Mouse (Mus musculus): ENCODE data around the gene Dlg2. TPM values are rescaled to one million over a fixed set of nuclear protein-coding genes. Genes with fewer than 3 reads are reported as not detected.

Dlg2 gene
- total RNA-seq, 2 experiments from 2014 or later = 319 to 325 TPM

DNA sequence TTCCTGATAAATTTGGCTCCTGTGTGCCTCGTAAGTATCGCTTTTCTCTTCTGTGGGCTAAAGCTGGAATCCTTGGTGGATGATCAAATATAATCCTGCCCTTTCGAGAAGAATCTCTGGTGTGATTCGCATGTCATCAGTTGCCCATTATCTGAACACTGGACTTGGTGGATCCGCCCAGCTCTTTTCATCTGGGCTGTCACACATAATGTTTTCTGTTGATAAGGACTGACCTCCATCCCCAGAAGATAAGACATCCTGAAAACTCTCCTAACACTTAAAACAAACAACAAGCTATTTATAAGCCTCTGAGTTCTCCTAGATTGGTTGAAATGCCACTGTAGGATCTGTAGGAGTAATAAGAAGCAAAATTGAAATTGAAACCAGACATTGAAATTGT lies 1952.2 kb downstream of the Dlg2 start:
- intact Hi-C loops (cut with DNase I) = no loop called here
- DNase-seq (ENCODE audit: low spot score in 2 of 2) = no peak

DNA sequence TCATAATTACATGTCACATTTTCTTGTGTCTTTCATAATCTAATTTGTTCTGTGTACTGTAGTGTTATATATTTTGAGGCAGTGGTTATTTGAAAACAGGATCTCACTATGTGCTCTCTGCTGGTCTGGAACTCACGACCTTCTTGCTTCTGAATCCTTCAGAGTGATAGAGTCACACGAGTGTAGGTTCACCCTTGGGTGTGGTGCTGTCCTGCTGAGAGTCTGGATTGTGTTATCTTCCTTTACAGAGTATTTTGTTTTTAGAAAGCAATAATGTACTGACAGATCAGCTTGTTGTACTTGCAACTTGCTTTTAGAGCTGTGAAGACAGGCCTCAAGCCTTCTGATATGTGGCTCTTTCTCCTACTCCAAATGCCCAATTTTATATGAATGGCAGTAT lies 1953.8 kb downstream of the Dlg2 start:
- intact Hi-C loops (cut with DNase I) = no loop called here
- no peak for DNase-seq (ENCODE audit: low spot score in 2 of 2)

DNA sequence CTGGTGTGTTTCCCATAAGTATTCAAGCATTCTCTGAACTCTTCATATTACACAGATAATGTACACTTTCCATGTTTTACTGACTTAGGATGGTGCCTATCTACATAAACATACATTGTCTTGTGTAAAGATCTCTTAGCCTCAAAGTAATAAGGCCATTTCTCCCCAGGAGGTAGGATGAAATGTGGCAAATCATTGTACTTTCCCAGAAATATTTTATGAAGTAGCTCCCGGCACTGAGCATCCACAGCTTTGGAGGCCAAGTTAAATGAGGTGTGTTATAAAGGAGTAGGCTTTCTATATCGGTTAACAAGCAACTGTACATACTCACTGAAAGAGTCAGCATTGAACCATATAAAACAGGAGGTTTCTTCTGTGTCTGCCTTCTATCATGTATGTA lies 1960.7 kb downstream of the Dlg2 start:
- intact Hi-C loops (cut with DNase I) = no loop called here
- no peak for DNase-seq (ENCODE audit: low spot score in 2 of 2)

DNA sequence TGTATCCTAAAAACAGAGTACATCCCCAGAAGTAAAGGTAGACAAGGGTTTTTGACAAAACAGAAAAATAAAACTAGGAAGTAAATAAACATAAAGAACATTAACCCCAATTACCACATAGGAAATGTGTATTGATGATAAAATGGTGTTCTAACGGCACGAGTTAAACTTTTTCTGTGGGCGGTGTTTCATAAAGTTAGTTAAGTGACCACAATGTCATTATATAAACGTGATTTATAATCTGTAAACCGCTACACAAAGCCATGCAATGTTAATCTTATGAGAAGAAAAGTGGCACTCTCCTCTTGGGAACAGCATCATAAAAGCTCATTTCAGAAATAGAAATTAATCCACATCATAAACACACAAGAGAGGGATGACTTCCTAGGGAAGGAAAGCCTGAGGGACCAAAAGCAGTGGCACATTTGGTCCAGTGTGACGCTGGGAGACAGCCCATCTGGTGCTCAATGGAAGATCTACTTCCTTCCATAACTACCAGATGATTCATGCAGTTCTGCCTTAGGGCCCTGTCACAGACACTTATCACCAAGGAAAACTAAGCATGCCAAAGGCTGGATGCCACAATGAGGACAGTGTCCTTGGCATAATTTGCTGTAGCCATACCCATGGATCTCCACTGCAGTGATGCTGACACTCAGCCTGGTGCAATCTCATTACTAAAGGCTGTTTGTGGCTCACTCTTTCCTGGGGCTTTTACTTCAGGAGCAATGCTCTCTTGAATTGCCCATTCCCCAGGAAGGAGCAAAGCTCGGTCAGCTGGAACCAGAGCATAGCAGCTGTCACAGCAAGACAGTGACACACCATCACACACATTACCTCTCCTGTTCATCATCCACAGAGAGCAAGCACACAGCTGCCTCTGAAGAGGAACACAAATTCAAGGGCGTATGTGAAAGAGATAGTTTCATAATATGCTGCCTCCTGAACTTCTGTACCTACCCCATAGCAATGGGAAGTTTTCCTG lies 1963.3 kb downstream of the Dlg2 start:
- DNase-seq (ENCODE audit: low spot score in 2 of 2) = no peak
- intact Hi-C loops (cut with DNase I) = no loop called here

DNA sequence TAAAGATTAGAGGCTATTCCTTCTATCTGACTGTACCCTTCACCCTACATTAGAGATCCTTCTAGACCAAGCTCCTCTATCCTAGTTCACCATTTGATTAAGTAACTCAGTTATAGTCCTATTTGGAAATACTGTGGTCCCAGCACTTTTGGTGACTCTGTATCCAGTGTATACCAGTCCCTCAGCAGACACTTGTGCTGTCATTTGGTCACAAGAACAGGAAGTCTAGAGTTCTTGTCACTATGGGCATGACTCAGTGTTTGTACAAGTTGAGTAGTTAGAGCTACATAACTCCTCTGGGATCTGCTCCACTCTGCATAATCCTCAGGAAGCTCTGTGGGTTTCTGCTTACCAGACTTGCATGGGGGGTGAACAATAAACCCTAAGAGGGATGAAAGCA lies 1965.1 kb downstream of the Dlg2 start:
- no peak for DNase-seq (ENCODE audit: low spot score in 2 of 2)
- intact Hi-C loops (cut with DNase I) = no loop called here

DNA sequence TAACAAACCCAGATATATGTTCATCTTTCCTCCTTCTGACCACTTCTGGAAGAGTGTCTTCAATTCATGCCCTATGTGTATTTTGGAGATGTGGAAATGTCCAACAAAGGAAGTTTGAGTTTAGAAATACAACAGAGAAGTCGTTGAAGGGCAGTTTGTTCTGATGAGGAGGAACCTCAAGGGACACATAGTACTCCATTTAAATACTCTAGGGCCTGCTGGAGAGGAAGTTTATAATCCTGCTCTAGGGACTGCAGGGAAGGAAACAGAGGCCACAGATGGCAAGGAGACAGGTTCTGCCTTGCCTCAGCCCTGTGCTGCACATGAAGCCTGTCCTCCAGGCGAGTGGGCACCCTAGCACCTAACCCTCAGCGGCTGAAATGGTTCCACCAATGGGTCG lies 1965.6 kb downstream of the Dlg2 start:
- intact Hi-C loops (cut with DNase I) = no loop called here

DNA sequence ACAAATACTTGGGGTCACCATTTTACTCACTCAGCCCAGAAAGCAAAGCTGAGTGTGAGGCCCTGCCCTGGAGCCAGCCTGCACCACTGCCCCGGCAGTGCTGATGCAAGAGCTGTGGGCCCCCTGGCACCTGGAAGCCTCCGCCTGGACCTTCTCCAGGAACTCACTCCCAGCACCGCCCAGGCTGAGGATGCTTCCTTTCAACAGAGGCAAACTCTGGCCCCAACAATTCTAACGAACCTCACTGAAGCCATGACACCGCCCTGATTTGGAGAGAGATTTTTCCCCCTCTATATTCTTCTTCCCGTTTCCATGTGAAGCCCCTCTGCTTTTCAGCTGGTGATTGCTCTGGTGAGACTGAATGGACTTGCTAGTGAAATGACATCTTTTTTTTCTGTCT lies 1971.5 kb downstream of the Dlg2 start:
- intact Hi-C loops (cut with DNase I) = no loop called here
- no peak for DNase-seq (ENCODE audit: low spot score in 2 of 2)

More for the DNA sequence above, 1965.6 kb downstream of the Dlg2 start:
- no peak for DNase-seq (ENCODE audit: low spot score in 2 of 2)

DNA sequence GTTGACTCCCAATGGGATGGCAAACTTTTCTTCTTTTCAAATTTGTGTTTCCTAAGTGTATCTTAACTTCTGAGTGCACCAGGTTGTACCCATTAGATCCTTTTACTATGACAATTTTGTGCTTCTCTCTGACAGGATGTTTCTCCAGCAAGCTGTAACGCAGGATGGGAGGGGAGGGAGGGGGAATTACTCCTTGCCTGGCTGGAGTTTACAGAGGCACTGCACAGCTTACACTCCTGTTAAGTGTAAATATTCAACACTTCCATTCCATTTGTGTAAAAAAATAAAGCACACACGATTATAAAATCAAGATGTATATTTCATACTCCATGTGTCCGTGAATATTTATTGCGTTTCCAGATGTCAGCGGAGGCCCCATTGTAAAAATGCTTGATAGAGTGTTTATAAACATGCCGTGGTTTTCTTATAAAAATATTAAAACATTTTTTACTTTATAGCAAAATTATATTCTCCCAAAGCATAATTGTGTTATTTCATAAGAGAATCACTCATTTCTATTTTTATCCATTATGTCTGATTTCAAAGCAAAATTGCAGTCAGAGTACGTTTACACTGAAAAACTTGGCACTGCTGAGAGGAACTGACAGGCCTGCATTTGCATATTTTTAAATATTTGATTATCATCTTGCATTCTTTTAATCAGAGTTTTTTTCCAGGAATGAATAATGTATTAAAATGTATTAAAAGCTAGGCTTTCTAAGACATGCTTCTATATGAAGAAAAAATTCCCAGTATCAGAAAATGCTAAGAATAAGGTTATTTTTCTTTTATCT lies 1972.5 kb downstream of the Dlg2 start:
- intact Hi-C loops (cut with DNase I) = no loop called here

DNA sequence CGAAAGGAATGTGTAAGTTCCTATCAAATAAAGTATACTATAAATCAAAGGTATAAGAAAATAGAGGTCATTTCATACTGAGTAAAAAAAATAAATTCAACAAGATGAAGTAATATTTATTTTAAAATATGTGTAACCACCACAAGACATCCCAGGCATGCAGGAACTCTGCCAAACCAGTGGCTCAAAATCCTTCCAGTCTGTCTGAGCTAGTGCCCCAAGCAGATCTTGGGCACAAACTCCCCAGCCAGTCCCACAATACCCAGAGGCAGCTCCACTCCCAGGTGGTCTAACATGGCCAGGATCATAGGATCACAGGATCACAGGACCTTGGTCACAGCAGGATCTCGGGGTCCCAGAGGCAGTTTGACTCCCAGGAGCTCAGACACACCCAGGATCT lies 1977.7 kb downstream of the Dlg2 start:
- intact Hi-C loops (cut with DNase I) = no loop called here
- DNase-seq (ENCODE audit: low spot score in 2 of 2) = no peak

More for the DNA sequence above, 1972.5 kb downstream of the Dlg2 start:
- no peak for DNase-seq (ENCODE audit: low spot score in 2 of 2)

DNA sequence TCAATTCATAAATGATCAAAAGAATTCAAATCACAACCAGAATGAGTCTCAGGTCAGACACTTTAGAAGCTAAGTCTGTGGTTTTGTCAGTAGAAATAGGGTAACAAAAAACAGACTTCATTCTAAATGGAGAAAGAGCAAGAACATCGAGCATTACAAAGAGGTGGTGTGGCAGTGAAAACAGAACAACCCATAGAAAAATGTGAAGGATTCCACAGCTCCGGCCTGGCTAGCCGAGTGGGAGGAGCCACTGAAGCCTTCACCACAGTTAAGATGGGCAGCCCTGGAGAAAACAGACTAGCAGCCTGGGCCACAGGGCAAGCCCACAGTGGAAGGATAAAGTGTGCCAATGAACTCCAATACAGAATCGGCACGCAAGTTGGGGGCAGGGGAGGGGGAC lies 1979.5 kb downstream of the Dlg2 start:
- DNase-seq (ENCODE audit: low spot score in 2 of 2) = no peak
- intact Hi-C loops (cut with DNase I) = no loop called here

DNA sequence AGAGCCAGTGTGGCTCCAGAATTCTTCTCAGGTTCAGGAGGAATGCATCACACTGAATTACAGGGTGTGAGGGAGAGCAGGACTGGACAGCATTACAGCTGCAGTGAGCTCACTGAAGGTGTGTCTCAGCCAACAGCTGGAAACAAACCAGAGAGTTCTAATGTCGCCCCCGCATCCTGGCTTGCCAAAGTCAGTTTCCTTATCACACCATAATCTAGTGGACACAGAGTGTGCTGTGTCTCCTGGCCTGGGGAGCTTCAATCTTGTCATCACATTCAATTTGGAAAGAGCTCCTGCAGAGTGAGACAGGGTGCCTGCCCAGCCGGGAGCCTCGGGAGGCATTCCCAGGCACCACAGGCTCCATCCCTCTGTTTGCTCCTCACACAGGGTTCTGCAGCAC lies 1981.3 kb downstream of the Dlg2 start:
- intact Hi-C loops (cut with DNase I) = no loop called here
- DNase-seq (ENCODE audit: low spot score in 2 of 2) = no peak

DNA sequence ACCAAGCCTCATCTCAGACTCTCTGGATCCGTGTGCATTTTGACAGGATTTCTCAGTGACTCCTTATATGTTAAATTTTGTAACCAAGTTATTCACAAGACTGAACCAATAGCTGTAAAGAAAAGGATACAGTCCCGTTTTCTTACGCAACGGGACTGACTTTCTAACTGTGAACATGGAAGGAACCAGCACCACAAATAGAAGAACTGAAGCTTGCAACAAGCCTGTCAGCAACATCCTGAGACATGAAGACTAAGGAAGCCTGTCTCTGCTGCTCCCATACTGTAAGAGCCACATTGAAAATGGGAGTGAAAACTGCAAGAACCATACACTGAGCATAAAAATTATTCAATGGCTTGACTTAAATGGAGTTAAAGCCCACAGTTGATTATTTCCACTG lies 1981.8 kb downstream of the Dlg2 start:
- intact Hi-C loops (cut with DNase I) = no loop called here
- no peak for DNase-seq (ENCODE audit: low spot score in 2 of 2)

DNA sequence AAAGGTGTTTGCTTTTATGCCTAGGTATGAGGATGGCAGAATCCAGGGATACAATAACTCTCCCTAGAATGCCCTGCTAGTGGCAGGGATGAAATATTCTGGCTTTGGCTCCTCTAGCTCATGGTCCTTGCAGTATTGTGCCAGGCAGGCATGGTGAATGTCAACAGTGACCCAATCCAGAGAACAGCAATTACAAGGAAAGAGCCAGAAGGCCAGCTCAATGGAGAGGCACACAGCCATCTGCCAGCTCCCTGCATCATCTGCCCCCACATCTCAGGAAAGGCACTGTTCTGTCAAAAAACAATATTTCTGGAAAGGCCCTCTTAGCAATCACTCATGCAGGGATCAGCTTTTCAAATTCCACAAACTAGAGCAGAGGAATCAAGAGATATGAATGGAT lies 1984.1 kb downstream of the Dlg2 start:
- peak in 1 of 2 experiments; percentile 45 for DNase-seq (ENCODE audit: low spot score in 2 of 2)

DNA sequence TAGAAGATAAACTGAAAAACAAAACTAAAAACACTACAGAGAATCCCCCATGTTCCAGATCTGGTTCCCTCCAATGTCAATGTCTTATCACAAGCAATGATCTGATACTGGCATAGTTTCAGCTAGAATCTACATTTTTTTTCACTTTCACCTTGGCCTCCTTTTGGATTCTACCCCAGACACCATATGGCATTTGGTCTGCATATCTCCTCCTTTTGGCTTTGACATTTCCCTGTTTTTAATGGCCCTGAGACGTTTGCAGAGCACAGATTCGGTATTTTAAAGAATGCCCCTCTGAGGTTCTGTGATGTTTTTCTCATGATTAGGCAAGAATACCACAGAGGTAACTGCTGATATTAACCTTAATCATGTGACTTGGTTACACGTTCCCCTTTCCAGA lies 1984.8 kb downstream of the Dlg2 start:
- intact Hi-C loops (cut with DNase I) = no loop called here

More for the DNA sequence above, 1984.1 kb downstream of the Dlg2 start:
- intact Hi-C loops (cut with DNase I) = no loop called here

DNA sequence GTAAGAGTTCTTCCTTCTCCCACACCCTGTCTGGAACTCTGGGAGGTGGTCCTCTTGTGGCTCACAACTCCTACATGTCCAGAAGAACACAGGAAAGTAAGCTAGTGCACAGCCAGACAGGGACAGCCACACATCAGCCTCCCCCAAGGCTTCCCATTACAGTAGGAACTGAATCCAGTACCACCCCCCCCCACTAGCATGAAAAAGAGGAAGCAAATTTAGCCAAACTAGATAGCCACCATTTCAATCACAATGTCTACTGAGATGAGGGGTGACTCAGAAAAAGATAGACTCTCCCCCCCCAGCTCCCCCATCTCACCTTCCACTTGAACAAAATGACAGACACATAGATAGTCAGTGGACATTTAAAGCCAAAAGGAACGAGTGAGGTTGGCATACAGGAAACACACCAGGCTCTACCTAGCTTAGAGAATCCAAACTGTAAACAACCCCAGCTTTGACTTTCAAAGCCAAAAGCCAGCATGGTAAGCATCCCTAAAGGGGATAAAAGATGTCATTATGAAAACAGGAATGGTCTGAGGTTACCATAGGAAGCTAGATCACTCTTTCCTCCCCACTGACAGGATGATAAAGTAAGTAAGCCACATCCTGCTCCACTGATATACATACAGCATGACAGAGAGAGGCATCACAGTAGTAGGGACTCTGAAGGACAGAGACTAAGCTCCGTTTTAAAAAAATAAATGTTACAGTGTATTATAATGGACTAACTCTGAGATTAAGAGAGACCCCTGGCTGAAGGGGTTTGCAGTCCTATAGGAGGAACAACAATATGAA lies 1986.8 kb downstream of the Dlg2 start:
- intact Hi-C loops (cut with DNase I) = no loop called here
- DNase-seq (ENCODE audit: low spot score in 2 of 2) = no peak

More for the DNA sequence above, 1984.8 kb downstream of the Dlg2 start:
- DNase-seq (ENCODE audit: low spot score in 2 of 2) = no peak

DNA sequence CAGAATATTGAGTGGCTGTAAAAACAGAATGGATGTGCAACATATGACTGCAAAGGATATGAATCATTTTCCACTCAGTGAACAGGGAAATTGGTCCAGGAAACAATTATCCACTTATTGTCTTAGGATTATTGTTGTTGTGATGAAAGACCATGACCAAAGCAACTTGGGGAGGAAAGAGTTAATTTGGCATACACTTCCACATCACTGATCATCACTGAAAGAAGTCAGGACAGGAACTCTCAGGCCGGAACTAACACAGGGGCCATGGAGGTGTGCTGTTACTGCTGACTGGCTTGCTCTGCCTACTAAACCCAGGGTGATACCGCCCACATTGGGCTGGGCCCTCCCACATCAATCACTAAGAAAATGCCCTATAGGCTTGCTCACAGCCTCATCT lies 1987.8 kb downstream of the Dlg2 start:
- DNase-seq (ENCODE audit: low spot score in 2 of 2) = no peak
- intact Hi-C loops (cut with DNase I) = no loop called here

DNA sequence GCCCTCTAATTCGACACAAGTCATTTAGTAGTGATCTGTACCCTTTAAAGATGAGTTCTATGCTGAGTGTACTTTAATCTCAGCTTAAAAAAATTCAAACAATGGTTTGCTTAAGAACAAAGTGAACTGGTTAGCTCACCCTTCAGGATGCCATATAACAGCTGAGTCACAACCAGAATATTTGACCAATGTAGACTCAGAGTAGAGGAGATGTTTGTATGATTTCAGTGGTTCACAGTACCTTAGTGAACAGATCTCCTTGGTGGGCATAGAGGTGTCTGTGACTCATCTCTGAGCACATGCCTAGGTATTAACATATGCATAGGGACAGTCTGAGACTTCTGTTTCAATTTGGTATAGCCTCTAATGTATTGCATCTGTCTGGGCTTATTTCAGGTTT lies 2002.7 kb downstream of the Dlg2 start:
- intact Hi-C loops (cut with DNase I) = no loop called here
- no peak for DNase-seq (ENCODE audit: low spot score in 2 of 2)

DNA sequence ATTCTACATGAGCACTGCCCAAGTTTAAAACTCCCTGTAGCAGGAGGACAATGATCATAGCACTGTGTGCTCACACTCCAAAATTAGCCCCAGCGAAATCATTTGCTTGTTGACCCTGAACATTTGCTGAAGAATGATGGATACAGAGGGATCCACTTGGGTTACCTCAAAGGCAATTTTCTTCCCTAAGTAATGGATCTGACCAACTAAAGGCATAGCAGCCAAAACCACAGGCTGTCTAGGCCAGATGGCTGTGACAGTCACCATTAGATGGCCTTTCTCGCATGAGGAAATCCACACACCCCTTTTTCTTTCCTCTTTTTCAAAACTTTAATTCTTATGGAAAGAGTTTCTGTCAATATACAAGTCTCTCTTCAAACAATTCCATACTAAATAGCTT lies 2003.3 kb downstream of the Dlg2 start:
- intact Hi-C loops (cut with DNase I) = no loop called here
- DNase-seq (ENCODE audit: low spot score in 2 of 2) = no peak

DNA sequence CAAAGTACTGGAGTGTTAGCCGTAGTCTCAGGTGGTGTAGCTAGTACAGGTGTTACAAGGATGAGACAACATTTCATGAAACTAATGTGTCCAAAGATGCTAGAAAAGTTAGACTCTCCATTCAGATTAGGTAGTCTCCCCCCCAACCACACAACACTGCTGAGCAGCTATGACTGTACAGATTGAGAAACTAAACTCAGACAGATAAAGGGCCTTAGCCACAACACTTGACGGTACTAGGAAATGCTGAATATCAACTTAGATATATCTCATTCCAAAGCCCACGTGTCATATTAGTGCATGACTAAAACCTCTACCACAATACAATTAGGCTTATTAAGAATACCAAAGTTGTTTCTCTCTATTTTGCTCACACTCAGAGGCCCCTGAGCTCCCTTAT lies 2006.9 kb downstream of the Dlg2 start:
- no peak for DNase-seq (ENCODE audit: low spot score in 2 of 2)
- intact Hi-C loops (cut with DNase I) = no loop called here

All from left cerebral cortex, postnatal 25 days (tissue).